Mouse (Mus musculus): ENCODE results near the gene Olfr1102. TPM values are rescaled to one million over a fixed set of nuclear protein-coding genes. Genes with fewer than 3 reads are reported as not detected.

Olfr1102 gene
- total RNA-seq (2021): not detected

DNA sequence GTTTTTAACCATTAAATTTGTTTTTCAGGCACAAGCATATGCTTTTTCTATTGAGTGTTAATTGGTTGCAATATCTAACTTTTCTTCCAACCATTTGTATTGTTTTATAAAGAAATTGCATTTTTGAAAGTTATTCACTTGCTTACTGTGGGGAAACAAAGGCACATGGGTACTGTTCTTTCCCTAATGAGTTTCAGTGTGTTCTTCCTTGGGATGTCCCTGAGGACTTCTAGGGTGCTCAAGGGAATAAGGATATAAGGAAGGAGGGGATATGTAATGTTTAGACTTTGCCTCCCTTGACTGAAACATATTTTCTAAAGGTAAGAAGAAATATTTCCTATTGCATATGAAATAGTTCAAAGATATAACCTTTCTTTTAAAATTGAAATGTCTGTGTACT is at the start of gene Olfr1102:
Olfr1102 (plus strand) TSS at position 301 of the 400 bp plus-strand sequence.
- no peak for DNase-seq

DNA sequence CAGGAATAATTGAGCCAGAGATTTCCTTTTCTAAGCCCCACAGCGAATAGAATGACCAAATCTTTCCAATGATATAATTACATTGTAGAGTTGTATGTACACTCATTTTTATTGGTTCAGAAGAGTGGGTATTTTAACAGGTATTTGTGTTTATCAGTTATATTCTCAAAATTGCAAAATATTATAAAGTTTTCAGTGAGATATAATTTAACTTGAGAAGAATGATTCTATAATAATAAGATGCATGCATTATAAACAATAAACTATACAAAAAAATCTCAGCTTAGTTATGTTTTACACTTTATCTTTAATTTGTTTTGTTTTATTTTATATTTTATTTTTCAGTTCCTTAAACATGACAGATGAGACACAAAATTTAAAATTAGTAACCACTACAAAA is 37.6 kb upstream of the Olfr1102 start, which contains the start of gene Olfr1099:
Olfr1099 (minus strand) TSS at position 101 of the 400 bp plus-strand sequence.
- no peak for DNase-seq
- intact Hi-C loops (cut with DNase I): no loop called here

More for the DNA sequence above, at the start of gene Olfr1102:
- intact Hi-C loops (cut with DNase I): no loop called here

DNA sequence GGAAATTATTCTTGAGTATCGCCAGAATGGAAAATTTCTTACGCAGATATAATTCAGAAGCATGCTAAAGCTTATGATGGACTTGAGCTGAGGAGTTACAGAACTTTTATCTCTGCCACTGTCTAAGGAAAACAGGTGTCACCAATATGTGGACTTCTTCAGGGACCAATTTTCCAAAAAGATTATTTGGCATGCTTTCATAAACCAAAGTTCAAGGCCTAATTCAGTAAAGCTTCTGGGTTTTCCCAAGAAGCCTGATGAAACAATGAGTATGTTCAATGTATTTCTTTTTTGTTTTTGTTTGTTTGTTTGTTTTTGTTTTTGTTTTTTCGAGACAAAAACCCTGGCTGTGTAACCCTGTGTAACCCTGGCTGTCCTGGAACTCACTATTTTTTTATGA is 18.3 kb upstream of the Olfr1102 start, which contains the start of gene Olfr1100:
Olfr1100 (minus strand) TSS at position 101 of the 400 bp plus-strand sequence.
- intact Hi-C loops (cut with DNase I): no loop called here
- no peak for DNase-seq

DNA sequence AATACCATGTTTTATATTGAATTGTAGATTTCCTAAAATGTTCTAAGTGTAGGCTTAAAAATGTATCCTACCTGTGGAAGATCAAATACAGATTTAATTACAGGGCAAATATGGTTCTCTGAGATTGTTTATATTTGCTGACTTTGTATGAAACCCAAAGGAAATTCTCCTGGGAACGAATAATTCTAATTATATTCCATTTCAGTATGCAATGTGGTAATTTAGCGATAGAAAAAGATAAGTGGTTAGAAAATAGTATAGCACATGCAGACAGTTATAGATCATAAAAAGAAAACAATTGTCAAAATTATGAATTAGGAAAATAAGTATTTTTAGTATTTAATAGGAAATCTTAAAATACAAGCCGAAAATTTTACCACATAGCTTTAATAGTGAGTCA is 7.1 kb upstream of the Olfr1102 start, which contains the start of gene Olfr1101:
Olfr1101 (minus strand) TSS at position 101 of the 400 bp plus-strand sequence.
- DNase-seq: no peak
- intact Hi-C loops (cut with DNase I): no loop called here

DNA sequence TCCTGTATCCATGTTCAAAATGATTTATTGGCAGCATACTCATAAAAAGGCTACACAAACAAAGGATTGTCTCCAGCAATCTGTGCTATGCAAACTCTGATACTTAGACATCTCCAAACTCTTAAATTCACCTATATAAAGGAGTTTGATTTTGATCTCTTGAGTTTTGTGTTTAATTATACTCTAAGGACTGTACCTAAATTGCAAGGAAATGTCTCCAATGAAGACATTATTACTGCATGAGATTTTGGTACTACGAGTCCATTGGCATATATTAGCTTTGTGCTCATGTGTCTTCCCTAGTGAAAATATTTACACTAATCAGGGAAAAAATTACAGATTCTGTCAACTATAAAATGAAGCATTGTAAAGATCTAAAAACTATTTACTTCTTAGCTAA is 28.8 kb downstream of the Olfr1102 start, which contains the start of gene Olfr1104:
Olfr1104 (minus strand) TSS at position 101 of the 400 bp plus-strand sequence.
- intact Hi-C loops (cut with DNase I): no loop called here
- no peak for DNase-seq

DNA sequence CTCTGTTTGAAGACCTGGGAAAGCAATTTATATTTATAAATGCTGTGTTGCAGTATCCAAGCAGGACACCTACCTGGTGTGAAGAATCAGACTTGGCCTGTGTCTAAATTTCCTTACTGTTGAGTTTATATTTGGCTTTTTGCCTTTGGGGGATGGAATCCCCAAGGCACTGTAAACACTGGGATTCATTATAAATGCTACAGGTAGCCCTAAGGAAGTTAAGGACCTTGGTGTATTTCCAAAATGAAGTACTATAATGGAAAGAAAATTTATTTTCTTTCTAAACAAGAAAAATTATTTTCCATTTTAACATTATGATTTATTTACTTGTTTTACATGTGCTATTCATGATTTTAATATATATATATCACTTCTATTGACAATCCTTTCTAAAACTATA is 38.2 kb downstream of the Olfr1102 start, which contains the start of gene Olfr1105:
Olfr1105 (minus strand) TSS at position 101 of the 400 bp plus-strand sequence.
- DNase-seq: no peak
- intact Hi-C loops (cut with DNase I): no loop called here

DNA sequence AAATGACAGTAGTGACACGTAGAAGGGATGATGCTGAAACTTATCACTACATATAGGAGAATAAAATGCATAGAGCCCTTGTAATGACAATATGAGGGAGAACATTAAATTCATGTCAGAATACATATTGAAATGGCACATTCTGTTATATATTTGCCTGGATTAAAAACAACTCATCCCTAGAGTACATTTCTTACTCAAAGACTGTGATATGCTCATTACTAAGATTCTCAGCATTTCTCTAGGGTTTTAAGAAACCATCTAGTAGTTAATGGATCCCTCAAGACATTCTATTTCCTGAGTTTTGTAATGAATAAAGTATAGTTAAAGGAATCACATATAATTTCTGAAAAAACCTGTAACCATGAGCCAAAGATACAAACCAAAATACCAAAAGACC is 54.0 kb downstream of the Olfr1102 start, which contains the start of gene Olfr1106:
Olfr1106 (minus strand) TSS at position 101 of the 400 bp plus-strand sequence.
- intact Hi-C loops (cut with DNase I): no loop called here
- DNase-seq: no peak

Other genes starting within 250 kb of the Olfr1102 start
- not detected for gene Olfr1090, start 239.4 kb upstream of the Olfr1102 start, total RNA-seq (2021)
- not detected for gene Olfr1093, start 215.9 kb upstream of the Olfr1102 start, total RNA-seq (2021)
- gene Olfr141, start 188.4 kb upstream of the Olfr1102 start, total RNA-seq (2021): not detected
- not detected for gene Olfr1094, start 173.7 kb upstream of the Olfr1102 start, total RNA-seq (2021)
- not detected for gene Olfr1095, start 146.7 kb upstream of the Olfr1102 start, total RNA-seq (2021)
- not detected for gene Gm13723, start 123.6 kb upstream of the Olfr1102 start, total RNA-seq (2021)
- not detected for gene Olfr1097, start 106.2 kb upstream of the Olfr1102 start, total RNA-seq (2021)
- not detected for gene Olfr1098, start 73.9 kb upstream of the Olfr1102 start, total RNA-seq (2021)
- not detected for gene Olfr1099, start 37.7 kb upstream of the Olfr1102 start, total RNA-seq (2021)
- gene Olfr1100, start 18.4 kb upstream of the Olfr1102 start, total RNA-seq (2021): not detected
- gene Olfr1101, start 7.2 kb upstream of the Olfr1102 start, total RNA-seq (2021): not detected
- gene Olfr1104, start 28.7 kb downstream of the Olfr1102 start, total RNA-seq (2021): not detected
- not detected for gene Olfr1105, start 38.1 kb downstream of the Olfr1102 start, total RNA-seq (2021)
- not detected for gene Olfr1106, start 53.9 kb downstream of the Olfr1102 start, total RNA-seq (2021)
- not detected for gene Olfr1107, start 77.4 kb downstream of the Olfr1102 start, total RNA-seq (2021)
- not detected for gene Olfr1109, start 97.6 kb downstream of the Olfr1102 start, total RNA-seq (2021)
- not detected for gene Olfr259, start 116.2 kb downstream of the Olfr1102 start, total RNA-seq (2021)
- not detected for gene Olfr1110, start 141.9 kb downstream of the Olfr1102 start, total RNA-seq (2021)
- gene Olfr1111, start 154.2 kb downstream of the Olfr1102 start, total RNA-seq (2021): not detected
- not detected for gene Olfr1112, start 189.4 kb downstream of the Olfr1102 start, total RNA-seq (2021)
- gene Olfr1113, start 210.6 kb downstream of the Olfr1102 start, total RNA-seq (2021): not detected
- not detected for gene Olfr1115, start 249.6 kb downstream of the Olfr1102 start, total RNA-seq (2021)